Mouse (Mus musculus) CD4-positive, CD25-positive, alpha-beta regulatory T cell, adult 2 months (primary cell): ENCODE results near the gene Nppb.

Source experiments
- DNase-seq: peaks from one replicate; pipeline ENCODE4 v3.0.0-alpha.2; 2012; ENCODE audit warnings: low read depth, low spot score

The Nppb gene

GRCm38 (mm10) chr4:147985205-147986132 lies at the start of gene Nppb:
Gene Nppb (plus strand): TSS chr4:147985788.
- DNase-seq = peak; percentile 11

- no peak for DNase-seq
These were observed 49.7 kb upstream of the Nppb start for GRCm38 (mm10) chr4:147935904-147936303.

- peak; percentile 82 for DNase-seq
These were observed 49.1 kb upstream of the Nppb start, which contains the start of gene Plod1 for GRCm38 (mm10) chr4:147936331-147936954. Gene Plod1 (minus strand): TSS chr4:147936767.

GRCm38 (mm10) chr4:147937021-147937420 lies 48.6 kb upstream of the Nppb start:
- DNase-seq = no peak

GRCm38 (mm10) chr4:147937486-147937885 lies 48.1 kb upstream of the Nppb start:
- no peak for DNase-seq

GRCm38 (mm10) chr4:147938148-147939096 lies 47.2 kb upstream of the Nppb start:
- DNase-seq = no peak

- DNase-seq = no peak
These were observed 45.5 kb upstream of the Nppb start for GRCm38 (mm10) chr4:147940111-147940510.

GRCm38 (mm10) chr4:147940576-147941044 lies 45.0 kb upstream of the Nppb start, which contains the start of gene 2510039O18Rik:
Gene 2510039O18Rik (plus strand): TSS chr4:147940895.
- DNase-seq = peak; percentile 94

- no peak for DNase-seq
These were observed 44.3 kb upstream of the Nppb start for GRCm38 (mm10) chr4:147941045-147942020.

- DNase-seq = no peak
These were observed 42.6 kb upstream of the Nppb start for GRCm38 (mm10) chr4:147943005-147943404.

GRCm38 (mm10) chr4:147947511-147947910 lies 38.1 kb upstream of the Nppb start:
- no peak for DNase-seq

GRCm38 (mm10) chr4:147953590-147953989 lies 32.0 kb upstream of the Nppb start:
- peak; percentile 69 for DNase-seq

- DNase-seq = no peak
These were observed 28.4 kb upstream of the Nppb start for GRCm38 (mm10) chr4:147957141-147957540.

GRCm38 (mm10) chr4:147959881-147960831 lies 25.4 kb upstream of the Nppb start:
- peak; percentile 81 for DNase-seq

GRCm38 (mm10) chr4:147962781-147963180 lies 22.8 kb upstream of the Nppb start:
- no peak for DNase-seq

- DNase-seq = no peak
These were observed 22.0 kb upstream of the Nppb start for GRCm38 (mm10) chr4:147963623-147964022.

- no peak for DNase-seq
These were observed 19.9 kb upstream of the Nppb start for GRCm38 (mm10) chr4:147965712-147966111.

- DNase-seq = no peak
These were observed 16.8 kb upstream of the Nppb start for GRCm38 (mm10) chr4:147968816-147969215.

GRCm38 (mm10) chr4:147969337-147969736 lies 16.3 kb upstream of the Nppb start:
- DNase-seq = no peak
